Mouse (Mus musculus): ENCODE data around the gene Srf. TPM values are rescaled to one million over a fixed set of nuclear protein-coding genes. Genes with fewer than 3 reads are reported as not detected.
"Not testable (repeated sequence)": the region's sequence is repeated elsewhere in the genome, so short reads cannot be mapped to it uniquely, and the experiment has no call there.

The Srf gene
- polyA plus RNA-seq, 1 experiment from 2014 or later, result 8.4 TPM

DNA sequence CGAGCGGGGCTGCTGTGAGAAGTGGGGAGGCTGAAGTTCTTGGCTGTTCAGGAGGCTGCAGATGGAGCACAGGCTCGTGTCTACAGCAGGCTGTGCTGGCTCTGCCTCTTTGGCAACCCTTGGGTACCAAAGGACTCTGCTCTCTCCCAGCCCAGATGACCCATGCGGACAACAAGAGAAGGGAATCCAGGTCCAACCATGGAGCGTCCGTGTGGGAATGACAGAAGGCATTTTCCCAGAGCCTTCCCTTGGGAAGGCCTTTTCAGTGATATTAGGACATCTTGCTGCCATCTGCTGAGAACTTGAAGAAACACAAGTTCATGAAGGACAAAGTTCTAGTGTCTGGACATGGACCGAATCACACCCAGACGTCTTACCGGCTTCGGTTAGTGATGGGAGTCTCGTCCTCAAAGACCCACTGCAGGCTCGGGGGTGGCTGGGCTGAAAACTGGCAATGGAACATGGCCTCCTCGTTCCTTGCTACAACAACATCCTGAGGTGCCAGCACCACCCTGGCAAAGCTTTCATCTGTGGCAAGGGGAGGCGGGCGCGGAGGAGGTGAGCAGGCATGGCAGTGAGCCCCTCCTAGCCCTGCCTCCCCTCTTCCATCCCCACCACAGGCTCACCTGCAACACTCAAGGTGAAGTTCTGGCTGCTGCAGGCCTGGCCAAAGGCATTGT is 33.8 kb upstream of the Srf start:
- ATAC-seq (ENCODE audit: low FRiP score, low read depth), result no peak
- 91% methylated on average over 16 of the region's 16 CpGs for WGBS
- H3K27me3 ChIP-seq (replicated peaks), result no peaks in the 10 kb centered on the region
- peaks cover 56% of the 10 kb centered on the region for H3K36me3 ChIP-seq
- no peak overlapping the region for H3K27ac ChIP-seq
- H3K9ac ChIP-seq, result no peak overlapping the region
- no peak overlapping the region for H3K4me2 ChIP-seq (replicated peaks)
- H3K9me3 ChIP-seq, result no peaks in the 10 kb centered on the region
- no peak overlapping the region for H3K4me3 ChIP-seq
- peaks cover 3% of the 10 kb centered on the region for H3K4me1 ChIP-seq

DNA sequence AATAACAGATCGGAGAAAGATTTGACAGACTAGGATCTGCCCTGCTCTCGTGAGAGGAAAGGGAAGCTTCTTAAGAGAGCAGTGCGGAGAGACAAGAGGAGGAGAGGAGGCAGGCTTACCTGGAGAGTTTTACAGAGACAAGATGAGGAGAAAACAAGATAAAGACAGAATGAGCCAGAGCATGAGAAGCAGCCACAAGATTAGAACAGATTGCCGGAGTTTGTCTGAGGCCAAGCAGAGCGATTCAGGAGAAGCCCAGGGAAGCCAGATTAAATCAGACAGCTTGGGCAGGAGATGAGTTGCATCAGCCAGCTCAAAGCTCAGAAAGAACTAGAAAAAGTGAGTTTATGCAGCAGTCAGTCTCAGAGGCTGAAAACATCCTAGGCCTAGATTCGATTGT is 32.9 kb upstream of the Srf start:
- no peaks in the 10 kb centered on the region for H3K4me1 ChIP-seq
- ATAC-seq (ENCODE audit: low FRiP score, low read depth), result no peak
- no peak overlapping the region for H3K9ac ChIP-seq
- peaks cover 59% of the 10 kb centered on the region for H3K36me3 ChIP-seq
- no peak overlapping the region for H3K27ac ChIP-seq
- no peaks in the 10 kb centered on the region for H3K9me3 ChIP-seq
- no peak overlapping the region for H3K4me3 ChIP-seq
- 91% methylated on average over 6 of the region's 6 CpGs for WGBS
- H3K27me3 ChIP-seq (replicated peaks), result no peaks in the 10 kb centered on the region
- H3K4me2 ChIP-seq (replicated peaks), result no peak overlapping the region

DNA sequence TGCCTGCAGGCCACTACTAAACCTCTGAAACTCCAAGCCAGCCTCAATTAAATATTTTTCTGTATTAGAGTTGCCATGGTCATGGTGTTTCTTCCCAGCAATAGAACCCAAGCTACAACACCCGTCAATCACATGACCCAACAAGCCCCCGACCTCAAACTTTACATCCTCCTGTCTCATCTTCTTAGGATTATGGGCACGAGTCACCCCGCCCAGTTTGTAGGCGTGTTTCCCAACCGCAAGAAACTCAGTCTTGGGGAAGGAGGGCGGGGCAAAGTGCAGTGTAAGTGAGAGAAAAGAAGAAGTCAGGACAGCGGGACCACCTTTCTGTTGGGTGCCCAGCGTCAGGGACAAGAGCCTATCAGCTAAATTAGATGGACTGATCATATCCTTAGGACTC is 32.2 kb upstream of the Srf start:
- Histone ChIP-seq H3K9ac (no peak overlapping the region), H3K27ac (no peak overlapping the region; the same call in 1 of the 2 replicates), H3K4me3 (no peak overlapping the region), H3K36me3 (peaks cover 59% of the 10 kb centered on the region), H3K4me1 (no peaks in the 10 kb centered on the region), H3K27me3 (replicated peaks) (no peaks in the 10 kb centered on the region), H3K9me3 (no peaks in the 10 kb centered on the region), H3K4me2 (replicated peaks) (no peak overlapping the region)
- 92% methylated on average over 9 of the region's 9 CpGs for WGBS
- ATAC-seq (ENCODE audit: low FRiP score, low read depth), result no peak

DNA sequence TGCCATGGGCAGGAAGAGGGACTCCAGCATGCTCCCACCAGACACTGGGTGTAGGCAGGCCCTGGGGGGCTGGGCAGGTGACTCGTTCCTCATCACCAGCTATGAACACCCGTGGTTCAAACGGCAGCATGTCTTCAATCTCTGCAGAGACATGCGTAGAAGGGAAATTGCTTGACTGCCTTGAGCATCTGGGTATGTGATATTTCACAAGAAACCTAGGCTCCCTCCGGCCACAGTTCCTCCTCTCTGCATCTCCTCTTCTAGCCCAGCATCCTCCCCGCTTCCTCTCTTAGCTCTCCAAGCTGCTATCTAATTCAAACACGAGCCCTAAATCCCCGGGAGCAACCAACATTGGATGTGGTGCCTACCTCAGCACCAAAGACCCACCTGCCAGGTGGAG is 30.4 kb upstream of the Srf start:
- H3K27me3 ChIP-seq (replicated peaks), result no peaks in the 10 kb centered on the region
- no peak overlapping the region for H3K9ac ChIP-seq
- 93% methylated on average over 8 of the region's 8 CpGs for WGBS
- H3K9me3 ChIP-seq, result no peaks in the 10 kb centered on the region
- H3K4me1 ChIP-seq, result no peaks in the 10 kb centered on the region
- H3K4me2 ChIP-seq (replicated peaks), result no peak overlapping the region
- no peak overlapping the region for H3K4me3 ChIP-seq
- no peak for ATAC-seq (ENCODE audit: low FRiP score, low read depth)
- no peak overlapping the region for H3K27ac ChIP-seq
- H3K36me3 ChIP-seq, result peaks cover 74% of the 10 kb centered on the region

DNA sequence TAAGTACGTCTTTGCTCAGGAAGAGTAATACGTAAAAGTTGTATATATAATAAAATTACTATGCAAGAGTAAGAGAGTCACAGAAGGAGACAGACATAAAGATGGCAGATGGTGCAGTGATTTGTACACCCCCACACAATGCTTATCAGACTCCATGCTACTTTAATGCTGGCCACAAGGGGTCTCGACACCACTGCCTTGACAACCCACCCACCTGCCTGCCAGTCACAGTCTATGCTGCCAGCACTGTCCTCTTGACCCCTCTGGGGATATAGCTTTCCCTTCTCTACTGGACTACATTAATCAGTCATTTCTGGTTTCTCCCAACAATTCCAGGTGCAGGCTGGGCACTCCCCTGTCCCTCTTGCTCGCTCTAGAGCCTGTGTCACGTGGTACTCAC is 22.7 kb upstream of the Srf start:
- Histone ChIP-seq H3K9me3 (no peaks in the 10 kb centered on the region), H3K36me3 (peaks cover 77% of the 10 kb centered on the region), H3K4me1 (no peaks in the 10 kb centered on the region), H3K9ac (no peak overlapping the region), H3K4me3 (no peak overlapping the region), H3K27ac (no peak overlapping the region), H3K4me2 (replicated peaks) (no peak overlapping the region), H3K27me3 (replicated peaks) (no peaks in the 10 kb centered on the region)
- no peak for ATAC-seq (ENCODE audit: low FRiP score, low read depth)
- 86% methylated on average over 5 of the region's 5 CpGs for WGBS

DNA sequence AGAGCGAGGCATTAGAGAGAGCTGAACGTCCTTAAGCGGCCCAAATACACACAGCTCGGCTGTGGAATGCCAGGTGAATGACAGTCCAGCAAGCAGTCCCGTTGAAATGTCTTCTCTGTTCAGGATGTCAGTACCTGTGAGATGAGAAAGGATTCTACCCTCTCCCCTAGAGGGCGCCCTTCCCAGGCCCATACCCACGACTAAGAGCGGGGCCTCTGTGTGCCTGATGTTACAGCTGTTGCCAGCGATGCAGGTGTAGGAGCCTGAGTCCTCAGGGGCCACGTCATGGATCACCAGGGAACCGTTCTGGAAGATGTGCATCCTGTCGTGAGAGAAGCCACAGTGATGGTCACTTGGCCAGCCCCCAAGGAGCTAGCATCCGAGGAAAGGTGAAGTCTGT is 20.1 kb upstream of the Srf start:
- Histone ChIP-seq H3K4me1 (no peaks in the 10 kb centered on the region), H3K4me3 (no peak overlapping the region), H3K27me3 (replicated peaks) (no peaks in the 10 kb centered on the region), H3K9me3 (no peaks in the 10 kb centered on the region), H3K9ac (no peak overlapping the region), H3K4me2 (replicated peaks) (no peak overlapping the region), H3K27ac (no peak overlapping the region), H3K36me3 (peaks cover 84% of the 10 kb centered on the region)
- WGBS, result 88% methylated on average over 13 of the region's 13 CpGs
- no peak for ATAC-seq (ENCODE audit: low FRiP score, low read depth)

DNA sequence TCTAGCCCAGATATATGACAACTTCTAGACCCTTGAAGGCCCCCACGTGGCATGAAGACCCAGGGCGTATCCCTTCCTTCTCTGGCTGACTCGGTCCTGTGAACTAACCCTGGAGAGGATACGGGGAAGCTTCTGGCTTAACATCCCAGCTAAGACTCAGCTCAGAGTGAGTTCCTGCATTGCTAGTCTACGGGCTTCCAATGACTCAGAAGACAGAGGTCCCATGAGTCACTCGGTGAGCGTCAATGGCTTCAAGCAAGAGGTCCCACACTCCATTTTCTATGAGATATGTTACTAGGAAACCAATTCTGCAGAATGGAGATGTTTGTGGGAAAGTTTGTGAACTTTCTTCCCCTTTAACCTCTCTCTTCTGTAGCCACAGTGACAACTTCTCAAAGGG is 18.6 kb upstream of the Srf start:
- Histone ChIP-seq H3K4me3 (no peak overlapping the region), H3K4me2 (replicated peaks) (no peak overlapping the region), H3K4me1 (no peaks in the 10 kb centered on the region), H3K27ac (no peak overlapping the region), H3K36me3 (peaks cover 85% of the 10 kb centered on the region), H3K27me3 (replicated peaks) (no peaks in the 10 kb centered on the region), H3K9me3 (no peaks in the 10 kb centered on the region), H3K9ac (no peak overlapping the region)
- no peak for ATAC-seq (ENCODE audit: low FRiP score, low read depth)
- WGBS, result 96% methylated on average over 7 of the region's 7 CpGs

DNA sequence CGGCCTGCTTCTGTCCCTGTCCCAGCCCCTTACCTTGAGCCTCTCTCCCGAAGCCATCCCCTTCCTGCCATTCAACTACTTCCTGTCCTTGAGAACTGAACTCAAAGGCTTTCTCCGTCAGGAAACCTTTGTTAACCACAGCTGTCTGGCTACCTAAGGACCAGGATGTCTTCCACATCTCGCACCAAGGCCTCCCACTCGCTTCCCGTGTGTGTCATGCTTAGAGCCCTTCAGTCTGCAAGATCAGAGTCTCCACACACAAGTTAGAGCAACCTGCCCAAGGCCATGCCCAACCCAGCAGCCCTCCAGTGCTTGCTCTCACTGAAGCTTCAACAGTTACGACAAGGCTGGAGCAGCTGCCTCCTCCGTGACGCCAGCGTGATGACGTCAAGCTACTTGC is 15.0 kb upstream of the Srf start:
- no peaks in the 10 kb centered on the region for H3K27me3 ChIP-seq (replicated peaks)
- H3K36me3 ChIP-seq, result peaks cover 84% of the 10 kb centered on the region
- no peak overlapping the region for H3K9ac ChIP-seq
- no peak overlapping the region for H3K27ac ChIP-seq
- no peaks in the 10 kb centered on the region for H3K9me3 ChIP-seq
- no peak overlapping the region for H3K4me2 ChIP-seq (replicated peaks)
- H3K4me3 ChIP-seq, result no peak overlapping the region
- no peaks in the 10 kb centered on the region for H3K4me1 ChIP-seq
- ATAC-seq (ENCODE audit: low FRiP score, low read depth), result no peak
- WGBS, result 89% methylated on average over 11 of the region's 11 CpGs

DNA sequence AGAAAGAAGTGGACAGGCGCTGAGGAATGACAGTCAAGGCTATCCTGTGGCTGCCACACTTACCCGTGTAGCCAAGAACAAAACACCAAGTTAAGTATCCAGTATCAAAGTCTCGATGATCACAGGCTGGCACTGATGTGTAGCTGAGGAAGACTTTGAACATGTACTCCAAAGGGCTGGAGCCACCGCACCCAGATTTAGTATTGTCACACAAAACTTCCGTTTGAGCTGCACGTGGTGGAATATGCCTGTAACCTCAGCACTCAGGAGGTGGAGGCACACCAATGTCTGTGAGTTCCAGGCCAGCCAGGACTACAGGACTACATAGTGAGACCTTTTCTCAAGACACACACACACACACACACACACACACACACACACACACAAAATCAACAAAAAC is 3.2 kb upstream of the Srf start:
- 93% methylated on average over 6 of the region's 6 CpGs for WGBS
- Histone ChIP-seq H3K36me3 (peaks cover 9% of the 10 kb centered on the region; the same call in 1 of the 2 replicates), H3K9ac (no peak overlapping the region), H3K27me3 (replicated peaks) (no peaks in the 10 kb centered on the region), H3K4me3 (no peak overlapping the region), H3K9me3 (no peaks in the 10 kb centered on the region), H3K4me1 (peaks cover 18% of the 10 kb centered on the region), H3K4me2 (replicated peaks) (no peak overlapping the region), H3K27ac (no peak overlapping the region)
- no peak for ATAC-seq (ENCODE audit: low FRiP score, low read depth)

DNA sequence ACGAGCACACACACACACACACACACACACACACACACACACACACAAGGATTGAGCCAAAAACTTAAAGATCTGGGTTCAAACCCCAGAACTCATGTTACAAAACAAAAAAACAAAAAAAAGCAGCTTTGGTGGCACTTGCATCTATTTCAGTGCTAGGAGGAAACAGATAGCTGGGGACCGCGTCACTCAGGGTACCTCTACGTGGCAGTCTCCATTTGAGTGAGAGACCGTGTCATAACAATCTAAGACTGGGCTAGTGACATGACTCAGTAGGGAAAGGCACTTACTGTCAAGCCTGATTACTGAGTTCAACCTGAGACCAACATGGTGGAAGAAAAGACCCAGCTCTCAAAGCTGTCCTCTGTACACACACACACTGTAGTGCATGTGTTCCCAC is 2.2 kb upstream of the Srf start:
- no peak overlapping the region for H3K27ac ChIP-seq
- WGBS, result 92% methylated on average over 5 of the region's 5 CpGs
- no peaks in the 10 kb centered on the region for H3K9me3 ChIP-seq
- H3K9ac ChIP-seq, result no peak overlapping the region
- no peaks in the 10 kb centered on the region for H3K36me3 ChIP-seq
- peaks cover 28% of the 10 kb centered on the region for H3K4me1 ChIP-seq
- ATAC-seq (ENCODE audit: low FRiP score, low read depth), result no peak
- H3K4me3 ChIP-seq, result no peak overlapping the region
- no peaks in the 10 kb centered on the region for H3K27me3 ChIP-seq (replicated peaks)
- H3K4me2 ChIP-seq (replicated peaks), result no peak overlapping the region

DNA sequence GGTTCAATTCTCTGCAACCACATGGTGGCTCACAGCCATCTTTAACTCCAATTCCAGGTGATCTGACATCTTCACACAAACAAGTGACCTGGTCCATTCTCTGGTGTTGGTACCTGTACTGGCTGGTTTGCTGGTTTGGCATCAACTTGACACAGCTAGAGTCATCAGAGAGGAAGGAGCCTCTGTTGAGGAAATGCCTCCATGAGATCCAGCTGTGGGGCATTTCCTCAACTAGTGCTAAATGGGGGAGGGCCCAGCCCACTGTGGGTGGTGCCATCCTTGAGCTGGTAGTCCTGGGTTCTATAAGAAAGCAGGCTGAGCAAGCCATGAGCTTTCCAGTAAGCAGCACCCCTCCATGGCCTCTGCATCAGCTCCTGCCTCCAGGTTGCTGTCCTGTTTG is 1.3 kb upstream of the Srf start:
- not testable (repeated sequence) for H3K9me3 ChIP-seq; H3K4me3 ChIP-seq; H3K36me3 ChIP-seq; H3K27me3 ChIP-seq (replicated peaks); H3K9ac ChIP-seq; ATAC-seq (ENCODE audit: low FRiP score, low read depth); H3K27ac ChIP-seq
- H3K4me2 ChIP-seq (replicated peaks), result peak overlapping the region; percentile 89
- H3K4me1 ChIP-seq, result peaks cover 36% of the 10 kb centered on the region

DNA sequence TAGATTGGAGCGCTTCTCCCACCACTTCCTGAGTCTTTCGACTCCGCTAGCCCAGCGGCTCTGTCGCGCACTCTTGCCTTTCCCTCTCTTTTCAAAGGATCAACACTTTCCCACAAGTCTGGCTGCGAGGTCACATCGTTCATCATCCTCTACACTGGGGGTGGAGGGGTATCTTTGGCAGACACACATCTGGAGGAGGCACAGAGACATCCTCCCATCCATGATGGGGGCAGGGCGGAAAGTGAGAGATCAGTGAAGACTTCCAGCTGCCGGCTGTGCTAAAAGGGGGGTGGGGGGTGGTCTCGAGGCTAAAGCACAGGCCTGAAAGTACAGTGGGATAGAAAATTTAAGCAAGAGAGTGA is 590 bp upstream of the Srf start:
- H3K4me1 ChIP-seq, result peaks cover 38% of the 10 kb centered on the region
- no peaks in the 10 kb centered on the region for H3K27me3 ChIP-seq (replicated peaks)
- peak overlapping the region; percentile 55 for H3K9ac ChIP-seq
- H3K4me2 ChIP-seq (replicated peaks), result peak overlapping the region; percentile 89
- peak overlapping the region; percentile 97 for H3K4me3 ChIP-seq
- under 1% methylated on average over 11 of the region's 11 CpGs for WGBS
- peaks cover 7% of the 10 kb centered on the region for H3K36me3 ChIP-seq
- peak; percentile 18 for ATAC-seq (ENCODE audit: low FRiP score, low read depth)
- peak overlapping the region; percentile 58 for H3K27ac ChIP-seq
- H3K9me3 ChIP-seq, result no peaks in the 10 kb centered on the region

DNA sequence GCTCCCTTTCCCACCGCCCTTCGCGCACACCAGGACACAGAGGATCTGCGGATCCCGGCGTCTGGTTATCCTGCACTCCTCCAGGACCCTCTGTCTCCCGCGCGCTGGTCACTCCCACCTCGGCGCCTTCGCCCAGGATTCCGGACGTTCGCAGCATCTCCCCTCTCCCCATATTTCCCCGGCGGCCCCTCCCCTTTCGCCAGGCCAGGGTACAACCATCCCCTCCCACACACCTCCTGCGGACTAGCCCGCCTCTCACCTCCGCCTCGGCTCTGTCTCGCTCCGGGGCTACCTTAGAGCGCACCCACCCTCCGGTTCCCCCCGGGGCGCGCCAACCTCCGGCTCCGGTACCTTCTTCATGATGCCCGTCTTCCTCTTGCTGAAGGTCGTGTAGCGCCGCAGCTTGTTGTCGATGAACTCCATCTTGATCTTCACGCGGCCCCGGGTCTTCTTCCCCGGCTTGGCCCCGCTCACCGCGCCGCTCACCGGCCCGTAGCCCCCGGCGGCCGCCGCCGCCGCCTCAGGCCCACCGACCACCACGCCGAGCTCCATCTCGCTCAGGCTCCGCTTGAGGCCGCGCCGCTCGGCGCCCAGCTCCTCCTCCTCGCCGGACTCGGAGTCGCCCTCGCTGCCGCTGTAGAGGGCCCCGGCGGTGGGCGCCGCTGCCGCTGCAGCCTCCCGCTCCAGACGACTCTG is 850 bp downstream of the Srf start:
- peak overlapping the region; percentile 87 for H3K27ac ChIP-seq
- peaks cover 38% of the 10 kb centered on the region for H3K4me1 ChIP-seq
- under 1% methylated on average over 75 of the region's 75 CpGs for WGBS
- no peaks in the 10 kb centered on the region for H3K9me3 ChIP-seq
- H3K27me3 ChIP-seq (replicated peaks), result no peaks in the 10 kb centered on the region
- ATAC-seq (ENCODE audit: low FRiP score, low read depth), result peak; percentile 5; the same call in 1 of the 2 replicates
- H3K36me3 ChIP-seq, result peaks cover 21% of the 10 kb centered on the region
- H3K9ac ChIP-seq, result peak overlapping the region; percentile 99
- H3K4me3 ChIP-seq, result peak overlapping the region; percentile 97
- peak overlapping the region; percentile 89 for H3K4me2 ChIP-seq (replicated peaks)

Data from neural tube, embryonic 12.5 days (tissue).